Mouse (Mus musculus): ENCODE results near the gene Sox5. TPM values are rescaled to one million over a fixed set of nuclear protein-coding genes. Genes with fewer than 3 reads are reported as not detected.

The Sox5 gene
- total and polyA plus RNA-seq, 3 experiments = 0.08 to 0.47 (median 0.46) TPM

GRCm38 (mm10) chr6:143957063-143957462 lies 824.7 kb downstream of the Sox5 start:
- dilution Hi-C loops (cut with MboI; ENCODE audit: extremely low pct_ligation_motif_present, extremely low pct_unique_long_range_greater_than_20kb, low sequenced_read_pairs) = no loop called here
- no peak overlapping the region for H3K9ac ChIP-seq (ENCODE audit: insufficient read depth, low read depth)
- peak; percentile 51 for DNase-seq (ENCODE audit: extremely low read depth)

GRCm38 (mm10) chr6:143948553-143949308 lies 833.0 kb downstream of the Sox5 start:
- H3K36me3 ChIP-seq (replicated peaks in 1 of 2; ENCODE audit: control insufficient read depth in 1 of 2, insufficient read depth in 1 of 2, low read length in 1 of 2) = no peaks in the 10 kb centered on the region
- TF ChIP-seq ETS1 (conservative IDR thresholded peaks at IDR 0.05; ENCODE audit: low read depth, low read length) = no peak
- TF ChIP-seq MXI1 (IDR thresholded peaks at IDR 0.05; ENCODE audit: low read depth, low read length) = no peak
- no peak for TF ChIP-seq MEF2A (IDR thresholded peaks at IDR 0.05; ENCODE audit: borderline replicate concordance, low read depth, low read length)
- no peak for TF ChIP-seq TBP (conservative IDR thresholded peaks at IDR 0.05; ENCODE audit: low read depth, low read length)
- no peak for TF ChIP-seq MAX (IDR thresholded peaks at IDR 0.05; ENCODE audit: low read length)
- TF ChIP-seq POLR2AphosphoS2 (IDR thresholded peaks at IDR 0.05; ENCODE audit: low read depth, low read length) = no peak
- no peak for TF ChIP-seq MAFK (IDR thresholded peaks at IDR 0.05; ENCODE audit: insufficient replicate concordance, low read length)
- DNase-seq (ENCODE audit: extremely low read depth) = no peak
- H3K27ac ChIP-seq (ENCODE audit: insufficient read depth, low read depth) = no peak overlapping the region
- H3K9me3 ChIP-seq (replicated peaks; ENCODE audit: low read length) = no peaks in the 10 kb centered on the region
- H3K9ac ChIP-seq (ENCODE audit: insufficient read depth, low read depth) = no peak overlapping the region
- dilution Hi-C loops (cut with MboI; ENCODE audit: extremely low pct_ligation_motif_present, extremely low pct_unique_long_range_greater_than_20kb, low sequenced_read_pairs) (no loop called here), in situ Hi-C loops (cut with MboI; ENCODE audit: low pct_ligation_motif_present, low pct_unique_long_range_greater_than_20kb, low sequenced_read_pairs) (no loop called here)
- H3K79me2 ChIP-seq (replicated peaks; ENCODE audit: control insufficient read depth, extremely low read depth, insufficient read depth, poor library complexity, severe bottlenecking) = no peaks in the 10 kb centered on the region
- H3K4me1 ChIP-seq (ENCODE audit: control insufficient read depth in 1 of 2, insufficient read depth in 2 of 2) = no peaks in the 10 kb centered on the region; a peak in 1 of 4 replicates
- no peak overlapping the region for H3K4me2 ChIP-seq (ENCODE audit: insufficient read depth, low read depth, poor library complexity, severe bottlenecking)
- no peak overlapping the region for H3K4me3 ChIP-seq (replicated peaks in 1 of 3; ENCODE audit: low read depth in 2 of 3, low read length in 2 of 3, poor library complexity in 1 of 3)
- no peaks in the 10 kb centered on the region for H3K27me3 ChIP-seq (replicated peaks)

More at GRCm38 (mm10) chr6:143957063-143957462, 824.7 kb downstream of the Sox5 start:
- no peaks in the 10 kb centered on the region for H3K36me3 ChIP-seq (replicated peaks in 1 of 2; ENCODE audit: control insufficient read depth in 1 of 2, insufficient read depth in 1 of 2, low read length in 1 of 2)
- peaks cover 0 to 19% of the 10 kb centered on the region in 2 experiments; a peak in 2 of 4 replicates for H3K4me1 ChIP-seq (ENCODE audit: control insufficient read depth in 1 of 2, insufficient read depth in 2 of 2)
- H3K4me3 ChIP-seq (replicated peaks in 1 of 3; ENCODE audit: low read depth in 2 of 3, low read length in 2 of 3, poor library complexity in 1 of 3) = no peak overlapping the region
- no peaks in the 10 kb centered on the region for H3K27me3 ChIP-seq (replicated peaks)
- H3K4me2 ChIP-seq (ENCODE audit: insufficient read depth, low read depth, poor library complexity, severe bottlenecking) = no peak overlapping the region
- in situ Hi-C loops (cut with MboI; ENCODE audit: low pct_ligation_motif_present, low pct_unique_long_range_greater_than_20kb, low sequenced_read_pairs) = no loop called here
- no peak overlapping the region for H3K27ac ChIP-seq (ENCODE audit: insufficient read depth, low read depth)
- no peak for TF ChIP-seq TBP (conservative IDR thresholded peaks at IDR 0.05; ENCODE audit: low read depth, low read length)
- TF ChIP-seq JUND (conservative IDR thresholded peaks at IDR 0.05; ENCODE audit: low read depth, low read length) = no peak
- TF ChIP-seq GABPA (IDR thresholded peaks at IDR 0.05; ENCODE audit: insufficient replicate concordance, low read depth, low read length) = no peak
- TF ChIP-seq MAX (IDR thresholded peaks at IDR 0.05; ENCODE audit: low read length) = no peak
- no peak for TF ChIP-seq RCOR1 (conservative IDR thresholded peaks at IDR 0.05; ENCODE audit: low read depth, low read length)
- TF ChIP-seq USF1 (IDR thresholded peaks at IDR 0.05; ENCODE audit: low read depth, low read length) = no peak
- no peak for TF ChIP-seq SIN3A (IDR thresholded peaks at IDR 0.05; ENCODE audit: low read length)
- H3K9me3 ChIP-seq (replicated peaks; ENCODE audit: low read length) = no peaks in the 10 kb centered on the region
- no peaks in the 10 kb centered on the region for H3K79me2 ChIP-seq (replicated peaks; ENCODE audit: control insufficient read depth, extremely low read depth, insufficient read depth, poor library complexity, severe bottlenecking)

Measured in CH12.LX (cell line).